Mouse (Mus musculus): ENCODE measurements around the gene Gatad1.
A peak's percentile ranks its signal among the peaks of the same experiment; 100 is the strongest.
"Not testable (repeated sequence)": the region's sequence is repeated elsewhere in the genome, so short reads cannot be mapped to it uniquely, and the experiment has no call there.

Gatad1 gene

GRCm38 (mm10) chr5:3633951-3634350 is 23.0 kb downstream of the Gatad1 start:
- DNase-seq: no peak

- DNase-seq: no peak
Measured at GRCm38 (mm10) chr5:3633315-3633714, 23.7 kb downstream of the Gatad1 start.

- DNase-seq: no peak
Measured at GRCm38 (mm10) chr5:3632285-3632684, 24.7 kb downstream of the Gatad1 start.

GRCm38 (mm10) chr5:3631512-3632271 is 25.3 kb downstream of the Gatad1 start:
- no peak for DNase-seq

GRCm38 (mm10) chr5:3630055-3630454 is 26.9 kb downstream of the Gatad1 start:
- DNase-seq: no peak

- no peak for DNase-seq
Measured at GRCm38 (mm10) chr5:3620486-3620885, 36.5 kb downstream of the Gatad1 start.

- DNase-seq: not testable (repeated sequence)
Measured at GRCm38 (mm10) chr5:3611835-3612234, 45.1 kb downstream of the Gatad1 start.

GRCm38 (mm10) chr5:3609241-3609640 is 47.7 kb downstream of the Gatad1 start:
- no peak for DNase-seq

GRCm38 (mm10) chr5:3607114-3607513 is 49.9 kb downstream of the Gatad1 start:
- no peak for DNase-seq

GRCm38 (mm10) chr5:3600790-3601189 is 56.2 kb downstream of the Gatad1 start:
- peak; percentile 10 for DNase-seq

- DNase-seq: no peak
Measured at GRCm38 (mm10) chr5:3600298-3600697, 56.7 kb downstream of the Gatad1 start.

- DNase-seq: no peak
Measured at GRCm38 (mm10) chr5:3598766-3599165, 58.2 kb downstream of the Gatad1 start.

GRCm38 (mm10) chr5:3597171-3597570 is 59.8 kb downstream of the Gatad1 start:
- DNase-seq: no peak

GRCm38 (mm10) chr5:3596399-3596766 is 60.6 kb downstream of the Gatad1 start, which contains the start of gene Rbm48:
Gene Rbm48 (minus strand): TSS chr5:3596585.
- DNase-seq: peak; percentile 84

- DNase-seq: peak; percentile 98
Measured at GRCm38 (mm10) chr5:3595693-3596398, 61.1 kb downstream of the Gatad1 start, which contains the start of gene Pex1. Gene Pex1 (plus strand): TSS chr5:3596066.
